Mouse (Mus musculus): ENCODE data around the gene Ndufb11.

The Ndufb11 gene

DNA sequence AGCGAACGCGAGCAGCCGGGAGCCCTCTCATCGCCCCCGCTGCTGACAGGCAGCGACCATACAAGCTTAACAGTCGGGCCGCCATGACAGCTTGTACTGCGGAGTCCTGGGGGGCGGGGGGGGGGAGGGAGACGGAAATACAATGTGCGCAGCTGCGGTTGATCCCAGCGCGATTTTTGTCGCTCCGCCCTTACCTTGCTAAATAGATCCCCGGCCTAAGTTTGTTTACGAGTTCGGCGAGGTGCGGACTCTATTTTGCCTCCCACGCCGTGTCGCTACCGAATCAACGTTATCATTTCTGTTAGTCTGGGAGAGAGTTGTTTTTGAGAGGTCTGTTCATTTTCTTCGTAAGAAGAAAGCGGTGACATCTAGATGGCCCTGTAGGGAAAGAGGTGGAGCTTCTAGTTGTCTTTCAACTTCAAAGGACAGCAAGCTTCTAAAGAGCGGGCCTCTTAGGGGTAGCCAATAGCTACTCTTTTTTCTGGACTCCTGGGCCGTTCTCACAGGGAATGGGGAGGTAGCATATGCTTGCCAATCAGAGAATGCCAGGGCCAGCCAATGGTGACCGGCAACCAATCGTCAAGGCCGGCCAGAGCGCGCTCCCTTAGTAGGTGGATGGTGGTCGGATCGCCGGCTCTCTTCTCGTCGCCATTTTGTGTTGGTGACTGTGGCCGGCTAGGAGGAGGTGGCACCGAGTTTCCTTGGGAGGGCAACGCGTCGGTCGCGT is at the start of gene Ndufb11, which contains the start of gene Rbm10:
Ndufb11 (minus strand) TSS at position 444 of the 727 bp plus-strand sequence.
Rbm10 (plus strand) TSS at position 328 of the 727 bp plus-strand sequence.
- peak; percentile 40 to 57 for DNase-seq

- DNase-seq, result no peak
Observed at GRCm38 (mm10) chrX:20663444-20663790, 46.0 kb upstream of the Ndufb11 start.

GRCm38 (mm10) chrX:20662716-20663443 is 45.5 kb upstream of the Ndufb11 start:
- peak; percentile 68 to 82 for DNase-seq

GRCm38 (mm10) chrX:20662317-20662715 is 44.9 kb upstream of the Ndufb11 start:
- no peak for DNase-seq

- DNase-seq, result no peak
Observed at GRCm38 (mm10) chrX:20658891-20659406, 41.5 kb upstream of the Ndufb11 start.

DNA sequence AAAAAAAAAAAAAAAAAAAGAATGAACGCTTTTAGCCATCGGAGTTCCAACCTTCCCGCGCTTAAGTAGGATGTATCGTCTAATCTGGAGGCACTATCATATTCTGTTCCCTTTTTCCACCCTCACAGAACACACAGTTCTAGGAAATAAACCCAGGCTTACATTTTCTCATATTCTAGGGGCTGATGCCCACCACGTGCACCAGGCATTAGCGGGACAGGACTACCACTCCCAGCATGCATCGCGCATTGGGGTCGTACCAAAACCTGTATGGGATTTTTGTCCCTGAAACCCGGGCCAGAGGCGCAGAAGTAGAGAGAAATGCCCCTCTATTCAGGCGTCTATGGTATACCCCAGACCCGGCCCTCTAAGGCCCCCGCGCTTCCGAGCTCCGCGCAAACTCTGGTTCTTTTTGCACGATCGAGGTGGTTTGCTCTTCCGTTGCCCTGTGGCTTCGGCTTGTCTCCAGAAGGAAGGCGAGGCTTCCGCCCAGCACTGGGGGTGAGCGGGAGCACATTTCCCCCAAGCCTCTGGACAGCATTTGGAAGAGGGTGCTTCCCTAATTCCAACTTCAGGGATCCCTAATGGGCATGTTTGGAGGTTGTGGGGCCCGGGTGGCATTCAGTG is 40.7 kb upstream of the Ndufb11 start, which contains the start of gene Uba1:
Uba1 (plus strand) TSS at position 301 of the 627 bp plus-strand sequence.
- DNase-seq, result peak; percentile 69 to 84

DNA sequence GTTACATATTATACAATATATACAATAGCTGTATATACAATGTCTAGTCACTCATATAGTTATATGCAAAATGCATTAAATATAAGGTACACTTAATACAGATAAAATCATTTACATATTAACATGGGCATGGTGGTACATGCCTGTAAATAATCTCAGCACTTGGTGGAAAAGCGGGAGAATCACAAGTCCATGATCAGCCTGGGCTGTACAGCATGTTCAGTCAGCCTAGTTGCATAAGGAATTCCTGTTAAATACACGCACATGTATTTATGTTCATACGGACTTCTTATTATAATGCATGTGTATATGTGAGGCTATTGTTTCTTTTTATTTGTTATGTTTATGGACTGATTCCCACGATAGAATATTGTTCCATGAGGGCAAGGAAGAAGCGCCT is 40.2 kb upstream of the Ndufb11 start:
- DNase-seq, result no peak

- DNase-seq, result no peak
Observed at GRCm38 (mm10) chrX:20644780-20645179, 27.4 kb upstream of the Ndufb11 start.

- no peak for DNase-seq
Observed at GRCm38 (mm10) chrX:20638141-20638540, 20.7 kb upstream of the Ndufb11 start.

DNA sequence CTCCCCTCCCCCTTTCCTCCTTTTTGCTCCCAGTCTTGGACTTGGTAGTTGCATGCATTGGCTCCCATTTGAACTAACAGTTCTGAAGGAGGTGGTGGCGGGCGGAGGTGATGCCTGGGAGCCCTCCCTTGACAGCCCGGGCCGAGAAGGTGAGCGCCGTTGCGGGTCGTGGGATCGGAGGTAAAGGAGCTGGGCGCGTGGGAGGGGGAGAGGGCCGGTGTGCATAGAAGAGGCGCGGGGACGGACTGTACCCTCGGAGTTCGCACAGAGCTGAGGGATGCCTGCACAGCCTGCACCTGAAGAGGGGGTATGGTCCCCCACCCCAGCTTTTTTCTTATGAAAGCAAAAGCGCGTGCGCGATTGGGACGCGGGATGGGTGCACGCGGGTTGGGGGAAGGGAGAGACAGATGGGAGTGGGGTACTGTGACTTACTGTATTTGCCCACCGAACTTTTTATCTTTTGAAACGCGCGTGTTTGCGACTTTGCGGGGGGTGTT is 532 bp upstream of the Ndufb11 start:
- DNase-seq, result peak; percentile 47 to 61

GRCm38 (mm10) chrX:20616861-20617175 is 601 bp downstream of the Ndufb11 start:
- DNase-seq, result no peak

- no peak for DNase-seq
Observed at GRCm38 (mm10) chrX:20608500-20608899, 8.9 kb downstream of the Ndufb11 start.

GRCm38 (mm10) chrX:20587968-20588367 is 29.5 kb downstream of the Ndufb11 start:
- DNase-seq, result no peak

GRCm38 (mm10) chrX:20573927-20574326 is 43.5 kb downstream of the Ndufb11 start:
- DNase-seq, result no peak

DNA sequence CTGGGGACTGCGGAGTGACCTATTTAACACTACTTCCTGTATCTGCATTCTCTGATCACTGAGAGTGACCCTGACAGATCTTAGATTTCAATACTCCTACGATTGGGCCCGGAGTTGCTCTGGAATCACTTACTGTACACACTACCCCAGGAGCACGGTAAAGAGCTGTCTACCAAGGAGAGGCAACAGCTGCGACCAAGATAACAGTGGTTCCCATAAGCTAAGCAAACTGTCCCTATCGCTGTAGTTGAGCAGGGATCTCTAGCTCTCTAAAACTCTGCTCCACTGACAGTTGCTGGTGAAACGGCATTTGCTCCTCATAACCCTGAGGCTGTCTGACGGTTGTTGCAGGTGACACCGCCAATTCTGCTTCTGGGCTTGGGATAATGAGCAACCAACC is 44.7 kb downstream of the Ndufb11 start:
- no peak for DNase-seq

DNA sequence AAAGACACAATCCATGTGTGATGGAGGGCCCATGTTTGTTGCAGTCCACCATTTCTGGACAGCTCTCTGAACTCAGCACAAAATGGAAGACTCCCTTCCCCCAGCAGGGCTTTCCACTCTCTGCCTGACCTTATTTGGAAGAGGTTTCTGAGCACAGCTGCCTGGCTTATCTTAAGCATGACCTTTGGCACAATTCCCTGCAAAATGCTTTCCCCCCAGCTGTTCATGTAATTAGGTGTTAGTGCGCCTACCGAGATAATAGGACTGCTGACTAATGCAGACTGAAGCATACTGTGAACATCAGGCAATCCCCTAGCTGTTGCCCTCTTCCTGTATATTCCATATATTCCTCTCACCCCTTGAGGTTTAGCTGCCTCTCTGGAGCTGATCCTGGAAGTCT is 46.4 kb downstream of the Ndufb11 start:
- no peak for DNase-seq

Measured in thymus, adult 18-20 months (tissue).